Mouse (Mus musculus) G1E-ER4 (cell line): ENCODE results near the gene Rap1b. TPM values are rescaled to one million over a fixed set of nuclear protein-coding genes. Genes with fewer than 3 reads are reported as not detected.

ENCODE experiments used
- GATA1 ChIP-seq: IDR thresholded peaks from one replicate; pipeline ENCODE4 v1.8.0; 2012; ENCODE audit warnings: low read length, inconsistent platforms
- polyA plus RNA-seq: library from polyadenylated mRNA; stranded (reverse); fragments of >175 nt; gene quantifications from 2 replicates; pipeline ENCODE4 v1.2.3, GENCODE M21; 2012

Gene Rap1b
- polyA plus RNA-seq, 1 experiment: 36.3 TPM

- no peak for TF ChIP-seq GATA1
These were observed 71.6 kb downstream of the Rap1b start for GRCm38 (mm10) chr10:117774011-117774816.

GRCm38 (mm10) chr10:117773106-117773720 lies 72.6 kb downstream of the Rap1b start:
- TF ChIP-seq GATA1: no peak

DNA sequence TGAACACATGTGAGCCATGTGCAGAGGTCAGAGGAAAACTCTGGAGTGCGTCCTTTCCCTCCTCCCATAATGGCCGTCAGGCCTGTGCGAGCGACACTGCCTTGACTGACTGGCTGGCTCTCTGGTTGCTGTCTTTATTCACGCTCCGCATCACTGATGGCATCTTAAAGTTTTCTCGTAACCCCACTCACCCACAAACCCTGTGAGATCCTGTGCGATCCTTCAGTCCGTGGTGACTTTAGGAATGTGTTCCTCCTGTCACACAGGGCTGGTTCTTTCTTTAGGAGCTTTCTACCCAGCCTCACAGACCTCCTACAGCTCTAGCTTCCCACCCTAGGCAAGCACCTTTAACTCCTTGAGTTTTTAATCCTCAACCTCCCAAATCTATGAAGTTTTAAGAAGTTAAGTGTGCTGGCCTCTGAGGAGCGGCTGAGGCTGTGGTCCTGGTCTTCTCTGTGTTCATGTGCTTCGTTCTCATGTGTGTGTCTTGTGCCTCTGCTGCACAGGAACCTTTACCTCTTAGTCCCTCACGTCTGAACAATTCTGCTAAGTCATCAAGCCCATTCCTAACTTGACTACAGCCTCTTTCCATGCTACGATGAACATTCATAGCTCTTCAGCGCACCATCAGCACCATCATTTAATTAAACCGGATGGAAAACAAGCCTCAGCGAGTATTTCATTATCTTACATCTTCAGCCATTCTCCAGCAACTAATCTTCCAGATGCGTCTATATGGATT lies 73.3 kb downstream of the Rap1b start:
- TF ChIP-seq GATA1: no peak

GRCm38 (mm10) chr10:117771131-117771510 lies 74.7 kb downstream of the Rap1b start:
- no peak for TF ChIP-seq GATA1

GRCm38 (mm10) chr10:117770286-117771130 lies 75.3 kb downstream of the Rap1b start:
- no peak for TF ChIP-seq GATA1

DNA sequence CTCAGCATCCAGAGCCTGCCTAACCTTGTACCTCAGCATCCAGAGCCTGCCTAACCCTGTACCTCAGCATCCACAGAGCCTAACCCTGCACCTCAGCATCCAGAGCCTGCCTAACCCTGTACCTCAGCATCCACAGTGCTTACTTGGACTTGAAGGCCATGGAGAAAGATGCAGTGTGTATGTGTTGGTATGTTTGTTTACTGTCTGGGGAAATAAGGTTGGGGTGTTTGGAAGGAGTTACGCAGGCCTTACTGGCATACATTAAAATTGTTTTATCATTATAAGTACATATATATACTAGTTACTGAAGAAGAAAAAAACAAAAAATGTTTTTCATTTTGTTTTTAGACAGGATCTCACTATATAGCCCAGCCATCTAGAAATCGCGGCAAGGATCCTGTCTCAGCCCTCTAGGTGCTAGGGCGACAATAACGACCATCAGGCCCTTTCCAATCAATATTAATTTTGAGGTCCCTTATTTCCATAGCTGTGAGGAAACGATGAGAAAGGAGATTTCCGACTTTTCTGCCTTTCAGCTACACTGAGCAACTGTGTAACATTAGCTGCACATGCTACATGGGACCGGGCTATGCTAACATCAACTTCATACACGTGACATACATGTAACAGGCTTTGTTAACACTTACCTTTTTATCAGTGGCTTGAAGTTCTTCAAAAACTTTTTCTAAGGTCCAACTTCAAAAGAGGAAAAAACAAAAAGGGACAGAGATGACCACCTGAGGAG lies 76.1 kb downstream of the Rap1b start:
- no peak for TF ChIP-seq GATA1

- no peak for TF ChIP-seq GATA1
These were observed 77.7 kb downstream of the Rap1b start for GRCm38 (mm10) chr10:117768141-117768440.

DNA sequence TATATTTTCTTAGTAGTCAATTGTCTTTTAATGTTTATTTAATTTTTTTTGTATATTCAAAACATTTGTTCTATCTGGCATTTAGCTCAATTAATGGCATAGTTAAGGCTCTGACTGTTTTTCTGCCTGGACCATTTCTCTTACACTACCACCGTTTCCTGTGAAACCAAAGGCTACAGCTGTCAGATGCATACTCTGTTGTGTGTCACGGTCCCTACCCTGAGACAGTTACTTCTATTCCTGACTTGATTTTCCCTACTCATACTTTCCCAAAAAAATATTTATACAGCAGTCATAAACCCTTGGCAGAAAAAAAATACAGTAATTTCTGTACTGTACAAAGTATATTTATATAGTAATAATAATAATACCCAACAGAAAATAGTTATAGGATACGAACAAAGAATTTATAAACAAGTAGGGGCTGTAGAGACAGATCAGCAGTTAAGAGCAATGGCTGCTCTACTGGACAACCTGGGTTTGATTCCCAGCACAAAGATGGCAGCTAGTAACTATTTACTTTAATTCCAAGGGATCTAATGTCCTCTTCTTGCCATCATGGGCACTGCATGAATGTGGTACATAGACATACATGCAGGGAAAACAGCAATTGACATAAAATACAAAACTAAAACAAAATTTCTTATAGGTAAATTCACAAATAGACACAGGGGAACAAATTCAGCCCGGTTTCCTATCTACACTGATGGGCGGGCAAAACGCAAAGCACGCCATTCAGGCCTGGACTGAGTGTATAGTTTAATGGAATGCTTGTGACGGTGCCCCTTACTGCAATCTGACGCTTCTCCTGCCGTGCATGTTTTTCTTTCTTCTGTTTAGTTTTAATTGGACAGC lies 78.3 kb downstream of the Rap1b start:
- TF ChIP-seq GATA1: no peak

GRCm38 (mm10) chr10:117766896-117767160 lies 79.0 kb downstream of the Rap1b start:
- TF ChIP-seq GATA1: no peak

- no peak for TF ChIP-seq GATA1
These were observed 79.5 kb downstream of the Rap1b start for GRCm38 (mm10) chr10:117766111-117766895.

DNA sequence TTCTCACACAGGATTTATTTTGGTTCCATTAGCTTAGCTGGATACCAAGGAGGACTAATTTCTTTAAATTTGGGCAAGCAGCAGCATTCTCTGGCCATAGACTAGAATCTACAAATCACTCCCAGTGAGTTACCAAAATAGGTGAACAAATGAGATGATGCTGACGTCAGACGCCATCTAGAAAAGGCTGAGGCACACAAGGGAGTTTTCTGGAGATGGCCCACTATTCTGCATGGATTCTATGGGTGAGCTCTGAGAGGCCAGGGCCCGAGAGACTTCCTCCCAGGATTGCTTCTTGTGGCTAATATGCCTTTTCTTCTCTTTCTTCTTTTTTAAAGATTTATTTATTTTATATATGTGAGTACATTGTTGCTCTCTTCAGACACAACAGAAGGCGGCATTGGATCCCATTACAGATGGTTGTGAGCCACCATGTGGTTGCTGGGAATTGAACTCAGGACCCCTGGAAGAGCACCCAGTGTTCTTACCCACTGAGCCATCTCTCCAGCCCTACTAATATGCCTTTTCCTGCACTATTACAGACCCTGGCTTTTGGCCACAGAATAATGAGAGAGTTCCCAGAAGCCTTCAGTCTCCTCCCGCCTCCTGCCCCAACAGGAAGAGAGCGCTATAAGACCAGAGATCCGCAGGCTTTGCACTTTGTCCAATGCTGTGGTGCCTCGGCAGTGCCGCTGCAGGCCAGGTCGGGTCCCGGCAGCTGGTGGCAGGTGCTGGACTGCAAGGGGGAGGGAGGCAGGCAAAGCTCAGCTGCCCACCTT lies 80.5 kb downstream of the Rap1b start:
- TF ChIP-seq GATA1: no peak

GRCm38 (mm10) chr10:117764598-117764997 lies 81.2 kb downstream of the Rap1b start:
- TF ChIP-seq GATA1: no peak

Other genes starting within 250 kb of the Rap1b start
- gene Cpm, start 216.5 kb downstream of the Rap1b start, polyA plus RNA-seq: not detected in 2 replicates
- gene Mdm2, start 135.3 kb downstream of the Rap1b start, polyA plus RNA-seq: 20.6 and 28.2 TPM in 2 replicates
- gene Slc35e3, start 99.7 kb downstream of the Rap1b start, polyA plus RNA-seq: 0.80 and 0.95 TPM in 2 replicates
- 55.6 and 78.1 TPM in 2 replicates for gene Nup107, start 53.3 kb downstream of the Rap1b start, polyA plus RNA-seq